Mouse (Mus musculus) CH12.LX (cell line): Measurements from ENCODE around the gene Kalrn.

Experiments used
- CTCF ChIP-seq, 2 experiments: IDR thresholded peaks in 1 of 2; conservative IDR thresholded peaks in 1 of 2; 2 replicates each; pipeline ENCODE4 v1.5.1; 2011 to 2012; ENCODE audit warnings: low read depth in 2 of 2, low read length in 2 of 2, improper control_type of control experiment in 1 of 2, inconsistent platforms in 1 of 2, mild to moderate bottlenecking in 1 of 2, moderate library complexity in 1 of 2
- GABPA ChIP-seq: IDR thresholded peaks from 2 replicates; pipeline ENCODE4 v1.6.1; 2012; ENCODE audit warnings: low read depth, low read length, improper control_type of control experiment, inconsistent platforms; ENCODE audit not compliant: insufficient replicate concordance
- MAFK ChIP-seq: IDR thresholded peaks from 2 replicates; pipeline ENCODE4 v1.6.1; 2011; ENCODE audit warnings: low read length, improper control_type of control experiment; ENCODE audit not compliant: insufficient replicate concordance
- NELFE ChIP-seq: IDR thresholded peaks from 2 replicates; pipeline ENCODE4 v1.6.1; 2011; ENCODE audit warnings: low read depth, low read length, improper control_type of control experiment
- ZKSCAN1 ChIP-seq: IDR thresholded peaks from 2 replicates; pipeline ENCODE4 v1.6.1; 2012; ENCODE audit warnings: low read depth, inconsistent platforms, low read length, improper control_type of control experiment, borderline replicate concordance

GRCm38 (mm10) chr16:33998011-33998410, 575.3 kb downstream of the Kalrn start:
- TF ChIP-seq CTCF (conservative IDR thresholded peaks at IDR 0.05 in 1 of 2, IDR thresholded peaks at IDR 0.05 in 1 of 2; ENCODE audit: low read depth in 2 of 2, low read length in 2 of 2) (no peak), NELFE (no peak), ZKSCAN1 (no peak), GABPA (no peak), MAFK (no peak)
